Mouse (Mus musculus) mesoderm, embryonic 11.5 days (tissue): Measurements from ENCODE around the gene Nav2.

ENCODE experiments used
- DNase-seq: peaks from one replicate; pipeline ENCODE4 v3.0.0-alpha.2; 2012; ENCODE audit warnings: low read depth, low spot score

Nav2 gene

GRCm38 (mm10) chr7:49398020-49398516, 489.6 kb downstream of the Nav2 start:
- DNase-seq = no peak

- DNase-seq = peak; percentile 74
These were observed 490.8 kb downstream of the Nav2 start for GRCm38 (mm10) chr7:49399314-49399713.

- DNase-seq = no peak
These were observed 491.9 kb downstream of the Nav2 start for GRCm38 (mm10) chr7:49400463-49400862.

GRCm38 (mm10) chr7:49402526-49402925, 494.0 kb downstream of the Nav2 start:
- DNase-seq = no peak

- no peak for DNase-seq
These were observed 499.2 kb downstream of the Nav2 start for GRCm38 (mm10) chr7:49407688-49408087.

GRCm38 (mm10) chr7:49408625-49409024, 500.1 kb downstream of the Nav2 start:
- no peak for DNase-seq

- no peak for DNase-seq
These were observed 500.7 kb downstream of the Nav2 start for GRCm38 (mm10) chr7:49409265-49409664.

GRCm38 (mm10) chr7:49410188-49410587, 501.7 kb downstream of the Nav2 start:
- no peak for DNase-seq

- no peak for DNase-seq
These were observed 502.4 kb downstream of the Nav2 start for GRCm38 (mm10) chr7:49410892-49411291.

- no peak for DNase-seq
These were observed 503.3 kb downstream of the Nav2 start for GRCm38 (mm10) chr7:49411803-49412202.

GRCm38 (mm10) chr7:49415131-49415530, 506.6 kb downstream of the Nav2 start:
- no peak for DNase-seq

GRCm38 (mm10) chr7:49415716-49416115, 507.2 kb downstream of the Nav2 start:
- DNase-seq = no peak

- no peak for DNase-seq
These were observed 510.3 kb downstream of the Nav2 start for GRCm38 (mm10) chr7:49418841-49419240.

- DNase-seq = no peak
These were observed 511.8 kb downstream of the Nav2 start for GRCm38 (mm10) chr7:49420139-49420802.

- no peak for DNase-seq
These were observed 512.7 kb downstream of the Nav2 start for GRCm38 (mm10) chr7:49421261-49421660.

- DNase-seq = no peak
These were observed 515.4 kb downstream of the Nav2 start for GRCm38 (mm10) chr7:49423943-49424342.

- peak; percentile 51 for DNase-seq
These were observed 517.5 kb downstream of the Nav2 start for GRCm38 (mm10) chr7:49426060-49426459.

- peak; percentile 54 for DNase-seq
These were observed 519.3 kb downstream of the Nav2 start for GRCm38 (mm10) chr7:49427843-49428242.

GRCm38 (mm10) chr7:49428947-49429346, 520.4 kb downstream of the Nav2 start:
- peak; percentile 37 for DNase-seq

- no peak for DNase-seq
These were observed 522.3 kb downstream of the Nav2 start for GRCm38 (mm10) chr7:49430808-49431207.

GRCm38 (mm10) chr7:49433945-49434344, 525.4 kb downstream of the Nav2 start:
- no peak for DNase-seq

GRCm38 (mm10) chr7:49436492-49436891, 528.0 kb downstream of the Nav2 start:
- no peak for DNase-seq

- DNase-seq = peak; percentile 69
These were observed 529.4 kb downstream of the Nav2 start for GRCm38 (mm10) chr7:49437901-49438300.

- DNase-seq = no peak
These were observed 530.6 kb downstream of the Nav2 start for GRCm38 (mm10) chr7:49439136-49439535.
